Mouse (Mus musculus) embryo, embryonic 10 days (tissue): ENCODE measurements around the gene Shroom3.

Experiments used
- DNase-seq: peaks from one replicate; pipeline ENCODE4 v3.0.0-alpha.2; 2015; ENCODE audit warnings: low spot score

The Shroom3 gene

GRCm38 (mm10) chr5:92933599-92934217, 250.5 kb downstream of the Shroom3 start:
- DNase-seq = no peak

- DNase-seq = no peak
Measured at GRCm38 (mm10) chr5:92934269-92934939, 251.2 kb downstream of the Shroom3 start.

- no peak for DNase-seq
Measured at GRCm38 (mm10) chr5:92935883-92936282, 252.6 kb downstream of the Shroom3 start.

GRCm38 (mm10) chr5:92937701-92938100, 254.5 kb downstream of the Shroom3 start:
- DNase-seq = no peak

GRCm38 (mm10) chr5:92939246-92939995, 256.2 kb downstream of the Shroom3 start:
- DNase-seq = no peak

GRCm38 (mm10) chr5:92942166-92942565, 258.9 kb downstream of the Shroom3 start:
- no peak for DNase-seq

GRCm38 (mm10) chr5:92942577-92942976, 259.3 kb downstream of the Shroom3 start:
- no peak for DNase-seq

- no peak for DNase-seq
Measured at GRCm38 (mm10) chr5:92944867-92945266, 261.6 kb downstream of the Shroom3 start.

GRCm38 (mm10) chr5:92948972-92949745, 265.9 kb downstream of the Shroom3 start:
- DNase-seq = no peak

GRCm38 (mm10) chr5:92950583-92950982, 267.3 kb downstream of the Shroom3 start:
- no peak for DNase-seq

GRCm38 (mm10) chr5:92951079-92951478, 267.8 kb downstream of the Shroom3 start:
- no peak for DNase-seq

GRCm38 (mm10) chr5:92953865-92954264, 270.6 kb downstream of the Shroom3 start:
- no peak for DNase-seq

- peak; percentile 91 for DNase-seq
Measured at GRCm38 (mm10) chr5:92954323-92954722, 271.1 kb downstream of the Shroom3 start.

GRCm38 (mm10) chr5:92954827-92955475, 271.7 kb downstream of the Shroom3 start:
- DNase-seq = peak; percentile 74

- no peak for DNase-seq
Measured at GRCm38 (mm10) chr5:92959287-92959686, 276.1 kb downstream of the Shroom3 start.

GRCm38 (mm10) chr5:92959708-92960107, 276.5 kb downstream of the Shroom3 start:
- DNase-seq = no peak

GRCm38 (mm10) chr5:92961353-92961752, 278.1 kb downstream of the Shroom3 start:
- DNase-seq = no peak

- no peak for DNase-seq
Measured at GRCm38 (mm10) chr5:92961770-92962231, 278.6 kb downstream of the Shroom3 start.

- no peak for DNase-seq
Measured at GRCm38 (mm10) chr5:92964691-92965090, 281.5 kb downstream of the Shroom3 start.

GRCm38 (mm10) chr5:92967143-92967542, 283.9 kb downstream of the Shroom3 start:
- DNase-seq = no peak

GRCm38 (mm10) chr5:92967906-92968305, 284.7 kb downstream of the Shroom3 start:
- no peak for DNase-seq

- no peak for DNase-seq
Measured at GRCm38 (mm10) chr5:92969443-92969842, 286.2 kb downstream of the Shroom3 start.
